Comparison of ENCODE assay signal across 13 mouse cellular contexts in genomic region chr3:138745091-138745490, GRCm38 (mm10). TPM values are rescaled to one million over a fixed set of nuclear protein-coding genes. Genes with fewer than 3 reads are reported as not detected.
DNase-seq lines count a peak whose midpoint lies in the region; ATAC-seq and TF ChIP-seq lines count a peak whose summit lies in the region.
"Had no signal": no experiment of that assay in that cellular context is flagged by ENCODE, and none has a peak within 500 bp of the region (broad histone marks: within the 10 kb centered on the region; RNA-seq: fewer than 3 reads in every experiment).

No protein-coding gene starts in this region.

- DNase-seq in hindbrain, embryonic 11.5 days (ENCODE audit: low spot score): no peak
- DNase-seq in hindbrain, embryonic 10.5 days (ENCODE audit: low spot score): no peak
- DNase-seq in brain, embryonic 14.5 days (ENCODE audit: low read depth): peak; percentile 45
- no peak for DNase-seq in forebrain, postnatal 0 days
- no peak for DNase-seq in Muller cell, postnatal 12 days (ENCODE audit: inconsistent ontology term)
- no peak for DNase-seq in frontal cortex, postnatal 36 days (ENCODE audit: low spot score in 2 of 2)
- DNase-seq: adrenal gland, postnatal 14 days; heart, adult 2 months; kidney, adult 9 months; retina, postnatal 1 day; spleen, adult 18-20 months had no signal

- TF ChIP-seq POLR2A in brain, embryonic 14.5 days (IDR thresholded peaks at IDR 0.05; ENCODE audit: borderline replicate concordance, extremely low read depth, insufficient read depth, insufficient read length, poor library complexity, severe bottlenecking): no peak
- no peak for TF ChIP-seq POLR2A in myocyte (IDR thresholded peaks at IDR 0.05; ENCODE audit: insufficient read length, low read depth)

- no peaks in the 10 kb centered on the region for H3K4me1 ChIP-seq in hindbrain, embryonic 11.5 days (replicated peaks; ENCODE audit: control insufficient read depth, insufficient read depth, low read length)
- H3K4me1 ChIP-seq in hindbrain, embryonic 10.5 days (replicated peaks): peaks cover 50% of the 10 kb centered on the region
- peaks cover 30% of the 10 kb centered on the region for H3K4me1 ChIP-seq in forebrain, postnatal 0 days (ENCODE audit: insufficient read depth)

- no peaks in the 10 kb centered on the region for H3K36me3 ChIP-seq in hindbrain, embryonic 11.5 days (ENCODE audit: control insufficient read depth, insufficient read depth, low read length)
- no peaks in the 10 kb centered on the region for H3K36me3 ChIP-seq in hindbrain, embryonic 10.5 days
- H3K36me3 ChIP-seq in forebrain, postnatal 0 days (ENCODE audit: insufficient read depth): no peaks in the 10 kb centered on the region
- H3K36me3 ChIP-seq in myocyte (ENCODE audit: control insufficient read depth, insufficient read depth): no peaks in the 10 kb centered on the region

- ATAC-seq in hindbrain, embryonic 11.5 days (ENCODE audit: low FRiP score): no peak
- no peak for ATAC-seq in forebrain, postnatal 0 days

- no peak overlapping the region; the same call in 1 of the 2 replicates for H3K4me3 ChIP-seq in hindbrain, embryonic 11.5 days (ENCODE audit: low read depth, low read length)
- no peak overlapping the region for H3K4me3 ChIP-seq in hindbrain, embryonic 10.5 days
- peak overlapping the region; percentile 86 for H3K4me3 ChIP-seq in forebrain, postnatal 0 days (ENCODE audit: low read depth, low read length)
- peak overlapping the region; percentile 68 for H3K4me3 ChIP-seq in myocyte
- H3K4me3 ChIP-seq: heart, adult 2 months had no signal

- no peaks in the 10 kb centered on the region for H3K9me3 ChIP-seq in hindbrain, embryonic 11.5 days (ENCODE audit: control insufficient read depth, low read length)
- H3K9me3 ChIP-seq in hindbrain, embryonic 10.5 days: no peaks in the 10 kb centered on the region
- H3K9me3 ChIP-seq in forebrain, postnatal 0 days (ENCODE audit: low read length): no peaks in the 10 kb centered on the region

- WGBS in hindbrain, embryonic 11.5 days: 82% methylated on average over 11 of the region's 11 CpGs
- 86% methylated on average over 11 of the region's 11 CpGs for WGBS in hindbrain, embryonic 10.5 days
- 50% methylated on average over 11 of the region's 11 CpGs for WGBS in forebrain, postnatal 0 days

- H3K27ac ChIP-seq in hindbrain, embryonic 11.5 days (ENCODE audit: low read depth, low read length): no peak overlapping the region
- H3K27ac ChIP-seq in hindbrain, embryonic 10.5 days: no peak overlapping the region
- H3K27ac ChIP-seq in forebrain, postnatal 0 days (ENCODE audit: low read depth, low read length): no peak overlapping the region
- H3K27ac ChIP-seq: heart, adult 2 months; liver, embryonic 14.5 days had no signal

- H3K79me2 ChIP-seq in myocyte (ENCODE audit: control insufficient read depth, insufficient read depth): peaks cover 60% of the 10 kb centered on the region

- no peak overlapping the region for H3K9ac ChIP-seq in hindbrain, embryonic 11.5 days (ENCODE audit: low read depth, low read length)
- H3K9ac ChIP-seq in forebrain, postnatal 0 days: no peak overlapping the region
- H3K9ac ChIP-seq: liver, embryonic 14.5 days had no signal

- no peak for TF ChIP-seq CTCF in brain, embryonic 14.5 days (IDR thresholded peaks at IDR 0.05; ENCODE audit: borderline replicate concordance, extremely low read depth, insufficient read depth, insufficient read length)
- TF ChIP-seq CTCF in forebrain, postnatal 0 days (IDR thresholded peaks at IDR 0.05; ENCODE audit: low read depth): no peak

- 0 out of 2 replicates have a peak, but pooled peaks cover 2% of the 10 kb centered on the region for H3K27me3 ChIP-seq in hindbrain, embryonic 11.5 days (ENCODE audit: control insufficient read depth, insufficient read depth, low read length)
- peaks cover 16% of the 10 kb centered on the region for H3K27me3 ChIP-seq in hindbrain, embryonic 10.5 days (ENCODE audit: insufficient read depth, poor library complexity, severe bottlenecking)
- no peaks in the 10 kb centered on the region for H3K27me3 ChIP-seq in forebrain, postnatal 0 days (ENCODE audit: insufficient read depth, low read length)
- no peaks in the 10 kb centered on the region for H3K27me3 ChIP-seq in myocyte (ENCODE audit: control insufficient read depth, insufficient read depth, insufficient read length)

- H3K4me2 ChIP-seq in hindbrain, embryonic 11.5 days (replicated peaks; ENCODE audit: low read depth, low read length): 0 out of 2 replicates have a peak overlapping the region, but pooled peaks have one; percentile 1
- peak overlapping the region; percentile 90 for H3K4me2 ChIP-seq in forebrain, postnatal 0 days (ENCODE audit: low read depth)
- H3K4me2 ChIP-seq in myocyte (ENCODE audit: low read depth): peak overlapping the region; percentile 97

- H3ac ChIP-seq in myocyte (ENCODE audit: control insufficient read depth, insufficient read length): no peak overlapping the region

TF ChIP-seq in myocyte, 11 proteins besides CTCF, POLR2A, EP300 and RAD21:
- TF ChIP-seq MAX (IDR thresholded peaks at IDR 0.05; ENCODE audit: low read depth) (no peak), E2F4 (IDR thresholded peaks at IDR 0.05; ENCODE audit: insufficient read depth) (no peak), MYOD1 (IDR thresholded peaks at IDR 0.05; ENCODE audit: control insufficient read depth in 1 of 3, insufficient read length in 2 of 3, low read depth in 2 of 3) (no peak), MYOG (IDR thresholded peaks at IDR 0.05; ENCODE audit: control insufficient read depth in 1 of 3, insufficient read depth in 1 of 3, insufficient read length in 2 of 3, low read depth in 2 of 3) (no peak), REST (IDR thresholded peaks at IDR 0.05; ENCODE audit: insufficient read depth, insufficient read length) (no peak), TCF12 (IDR thresholded peaks at IDR 0.05; ENCODE audit: insufficient read depth, poor library complexity, severe bottlenecking) (no peak), TCF3 (IDR thresholded peaks at IDR 0.05; ENCODE audit: insufficient read length, low read depth) (no peak), SRF (IDR thresholded peaks at IDR 0.05; ENCODE audit: control insufficient read depth, insufficient read length, low read depth) (no peak), USF1 (IDR thresholded peaks at IDR 0.05; ENCODE audit: low read depth) (no peak), CEBPB (IDR thresholded peaks at IDR 0.05; ENCODE audit: insufficient read depth, poor library complexity, severe bottlenecking) (no peak), POLR2AphosphoS2 (IDR thresholded peaks at IDR 0.05; ENCODE audit: insufficient read length, low read depth) (no peak)

RNA-seq across cellular contexts. Expression of gene Tspan5, which starts 3.1 kb away (rescaled TPM):
- polyA plus RNA-seq in hindbrain, embryonic 11.5 days (2014; fragmentation: Nextera tagmentation; extraction: Ambion mirVana): 51.0 and 64.9 TPM in 2 replicates
- polyA plus RNA-seq in hindbrain, embryonic 10.5 days (2016; fragmentation: Nextera tagmentation; extraction: Ambion mirVana): 33.0 and 46.4 TPM in 2 replicates
- polyA plus RNA-seq in brain, embryonic 14.5 days (2012; rRNA removed): 97.1 and 109 TPM in 2 replicates
- 149 and 172 TPM in 2 replicates for total RNA-seq in forebrain, postnatal 0 days (2014; rRNA removed)
- polyA plus RNA-seq in forebrain, postnatal 0 days (2015; fragmentation: Nextera tagmentation; extraction: Ambion mirVana): 96.8 and 123 TPM in 2 replicates
- 16.9 TPM for polyA plus RNA-seq in myocyte (2012; fragmentation: generic; extraction: Trizol)

Comparison
In these comparisons a context has a peak if more than half of its experiments do, and no peak if none do; other contexts are left out.
1. H3K4me2 ChIP-seq: peak in every context shown above with its lines; median percentile 97 in myocyte; 90 in forebrain, postnatal 0 days; 1 in hindbrain, embryonic 11.5 days.
2. H3K4me3 ChIP-seq: peak in forebrain, postnatal 0 days (single experiment) and myocyte (single experiment); none in hindbrain, embryonic 11.5 days (single experiment) and hindbrain, embryonic 10.5 days (single experiment).